Mouse (Mus musculus): Measurements from ENCODE around the gene Plpp3. TPM values are rescaled to one million over a fixed set of nuclear protein-coding genes. Genes with fewer than 3 reads are reported as not detected.

Plpp3 gene
- polyA plus RNA-seq, 1 experiment: 44.4 TPM

GRCm38 (mm10) chr4:105249283-105249682, 92.1 kb downstream of the Plpp3 start:
- no peak overlapping the region for H3K27ac ChIP-seq (ENCODE audit: insufficient read depth, low read length)
- H3K4me1 ChIP-seq (ENCODE audit: control insufficient read depth, insufficient read depth, low read length): peaks cover 3% of the 10 kb centered on the region; the same call in 1 of the 2 replicates
- TF ChIP-seq CTCF (IDR thresholded peaks at IDR 0.05; ENCODE audit: borderline replicate concordance, insufficient read depth, low read length): no peak
- TF ChIP-seq POLR2A (IDR thresholded peaks at IDR 0.05; ENCODE audit: low read depth, low read length): no peak

GRCm38 (mm10) chr4:105250946-105251345, 93.8 kb downstream of the Plpp3 start:
- H3K4me1 ChIP-seq (ENCODE audit: control insufficient read depth, insufficient read depth, low read length): no peaks in the 10 kb centered on the region
- no peak overlapping the region for H3K4me3 ChIP-seq (ENCODE audit: insufficient read depth, low read length)
- TF ChIP-seq CTCF (IDR thresholded peaks at IDR 0.05; ENCODE audit: borderline replicate concordance, insufficient read depth, low read length): no peak
- TF ChIP-seq POLR2A (IDR thresholded peaks at IDR 0.05; ENCODE audit: low read depth, low read length): no peak
- H3K27ac ChIP-seq (ENCODE audit: insufficient read depth, low read length): no peak overlapping the region

More at GRCm38 (mm10) chr4:105249283-105249682, 92.1 kb downstream of the Plpp3 start:
- H3K4me3 ChIP-seq (ENCODE audit: insufficient read depth, low read length): no peak overlapping the region

GRCm38 (mm10) chr4:105252044-105252443, 94.9 kb downstream of the Plpp3 start:
- Histone ChIP-seq H3K27ac (ENCODE audit: insufficient read depth, low read length) (no peak overlapping the region), H3K4me3 (ENCODE audit: insufficient read depth, low read length) (no peak overlapping the region), H3K4me1 (ENCODE audit: control insufficient read depth, insufficient read depth, low read length) (no peaks in the 10 kb centered on the region)
- no peak for TF ChIP-seq CTCF (IDR thresholded peaks at IDR 0.05; ENCODE audit: borderline replicate concordance, insufficient read depth, low read length)
- TF ChIP-seq POLR2A (IDR thresholded peaks at IDR 0.05; ENCODE audit: low read depth, low read length): no peak

- Histone ChIP-seq H3K4me3 (ENCODE audit: insufficient read depth, low read length) (no peak overlapping the region), H3K4me1 (ENCODE audit: control insufficient read depth, insufficient read depth, low read length) (0 out of 2 replicates have a peak, but pooled peaks cover under 1% of the 10 kb centered on the region), H3K27ac (ENCODE audit: insufficient read depth, low read length) (no peak overlapping the region)
- no peak for TF ChIP-seq CTCF (IDR thresholded peaks at IDR 0.05; ENCODE audit: borderline replicate concordance, insufficient read depth, low read length)
- no peak for TF ChIP-seq POLR2A (IDR thresholded peaks at IDR 0.05; ENCODE audit: low read depth, low read length)
Measured at GRCm38 (mm10) chr4:105252571-105253200, 95.5 kb downstream of the Plpp3 start.

GRCm38 (mm10) chr4:105253453-105254341, 96.5 kb downstream of the Plpp3 start:
- H3K27ac ChIP-seq (ENCODE audit: insufficient read depth, low read length): no peak overlapping the region
- H3K4me3 ChIP-seq (ENCODE audit: insufficient read depth, low read length): no peak overlapping the region
- peaks cover 6% of the 10 kb centered on the region; the same call in 1 of the 2 replicates for H3K4me1 ChIP-seq (ENCODE audit: control insufficient read depth, insufficient read depth, low read length)
- TF ChIP-seq CTCF (IDR thresholded peaks at IDR 0.05; ENCODE audit: borderline replicate concordance, insufficient read depth, low read length): no peak
- no peak for TF ChIP-seq POLR2A (IDR thresholded peaks at IDR 0.05; ENCODE audit: low read depth, low read length)

GRCm38 (mm10) chr4:105254365-105254764, 97.2 kb downstream of the Plpp3 start:
- TF ChIP-seq POLR2A (IDR thresholded peaks at IDR 0.05; ENCODE audit: low read depth, low read length): no peak
- no peak for TF ChIP-seq CTCF (IDR thresholded peaks at IDR 0.05; ENCODE audit: borderline replicate concordance, insufficient read depth, low read length)
- H3K27ac ChIP-seq (ENCODE audit: insufficient read depth, low read length): no peak overlapping the region

GRCm38 (mm10) chr4:105255185-105255584, 98.0 kb downstream of the Plpp3 start:
- no peak for TF ChIP-seq POLR2A (IDR thresholded peaks at IDR 0.05; ENCODE audit: low read depth, low read length)
- TF ChIP-seq CTCF (IDR thresholded peaks at IDR 0.05; ENCODE audit: borderline replicate concordance, insufficient read depth, low read length): no peak
- Histone ChIP-seq H3K4me3 (ENCODE audit: insufficient read depth, low read length) (no peak overlapping the region), H3K27ac (ENCODE audit: insufficient read depth, low read length) (no peak overlapping the region), H3K4me1 (ENCODE audit: control insufficient read depth, insufficient read depth, low read length) (peaks cover 6% of the 10 kb centered on the region; the same call in 1 of the 2 replicates)

More at GRCm38 (mm10) chr4:105254365-105254764, 97.2 kb downstream of the Plpp3 start:
- Histone ChIP-seq H3K4me3 (ENCODE audit: insufficient read depth, low read length) (no peak overlapping the region), H3K4me1 (ENCODE audit: control insufficient read depth, insufficient read depth, low read length) (peaks cover 6% of the 10 kb centered on the region; the same call in 1 of the 2 replicates)

GRCm38 (mm10) chr4:105257667-105258560, 100.8 kb downstream of the Plpp3 start:
- Histone ChIP-seq H3K27ac (ENCODE audit: insufficient read depth, low read length) (peak overlapping the region; percentile 41), H3K4me3 (ENCODE audit: insufficient read depth, low read length) (no peak overlapping the region), H3K4me1 (ENCODE audit: control insufficient read depth, insufficient read depth, low read length) (peaks cover 14% of the 10 kb centered on the region)
- no peak for TF ChIP-seq POLR2A (IDR thresholded peaks at IDR 0.05; ENCODE audit: low read depth, low read length)
- TF ChIP-seq CTCF (IDR thresholded peaks at IDR 0.05; ENCODE audit: borderline replicate concordance, insufficient read depth, low read length): no peak

- H3K4me1 ChIP-seq (ENCODE audit: control insufficient read depth, insufficient read depth, low read length): peaks cover 14% of the 10 kb centered on the region
- TF ChIP-seq CTCF (IDR thresholded peaks at IDR 0.05; ENCODE audit: borderline replicate concordance, insufficient read depth, low read length): no peak
- no peak for TF ChIP-seq POLR2A (IDR thresholded peaks at IDR 0.05; ENCODE audit: low read depth, low read length)
- H3K4me3 ChIP-seq (ENCODE audit: insufficient read depth, low read length): no peak overlapping the region
- H3K27ac ChIP-seq (ENCODE audit: insufficient read depth, low read length): no peak overlapping the region
Measured at GRCm38 (mm10) chr4:105260385-105260784, 103.2 kb downstream of the Plpp3 start.
